Mouse (Mus musculus) ES-E14 (cell line): ENCODE measurements around the gene Ctnna3.

ENCODE experiments used
- CHD2 ChIP-seq: IDR thresholded peaks from 2 replicates; pipeline ENCODE4 v1.6.1; 2014; ENCODE audit warnings: mild to moderate bottlenecking, low read depth, low read length, inconsistent platforms
- HCFC1 ChIP-seq: IDR thresholded peaks from 2 replicates; pipeline ENCODE4 v1.6.1; 2012; ENCODE audit warnings: low read length, inconsistent platforms, borderline replicate concordance; ENCODE audit not compliant: insufficient read depth
- MAFK ChIP-seq: IDR thresholded peaks from 2 replicates; pipeline ENCODE4 v1.6.1; 2014; ENCODE audit warnings: mild to moderate bottlenecking, low read depth, low read length, inconsistent platforms; ENCODE audit not compliant: insufficient read depth
- ZC3H11A ChIP-seq: IDR thresholded peaks from 2 replicates; pipeline ENCODE4 v1.6.1; 2012; ENCODE audit warnings: low read depth, mild to moderate bottlenecking, inconsistent platforms, low read length, borderline replicate concordance
- ZNF384 ChIP-seq: IDR thresholded peaks from 2 replicates; pipeline ENCODE4 v1.6.1; 2012; ENCODE audit warnings: low read depth, low read length, inconsistent platforms

DNA sequence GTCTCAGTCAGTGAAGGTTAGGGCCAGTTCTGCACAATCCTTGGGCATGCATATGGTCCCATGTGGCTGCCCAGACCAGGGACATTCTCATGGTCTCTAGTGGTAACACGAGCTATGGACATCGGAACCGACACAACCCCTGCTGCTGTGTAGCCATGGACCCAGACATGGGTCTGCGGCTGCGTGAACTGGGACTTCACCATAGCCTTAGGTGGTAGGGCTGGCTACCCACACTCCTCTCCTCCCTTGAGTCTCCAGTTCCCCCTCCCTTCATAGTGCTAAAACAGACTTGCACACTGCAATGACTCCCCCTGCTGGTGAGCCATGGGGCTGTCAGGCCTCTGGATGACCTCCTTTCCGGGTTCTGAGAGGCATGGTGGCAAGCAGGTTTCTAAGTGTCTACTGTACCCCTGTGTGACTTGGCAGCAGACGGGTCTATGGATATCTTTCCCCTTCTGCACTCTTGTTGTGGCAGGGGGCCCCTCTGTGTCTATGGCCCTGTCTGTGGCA is 144.3 kb downstream of the Ctnna3 start:
- no peak for TF ChIP-seq ZNF384
- no peak for TF ChIP-seq ZC3H11A
- TF ChIP-seq MAFK = no peak
- TF ChIP-seq CHD2 = no peak
- no peak for TF ChIP-seq HCFC1
